Mouse (Mus musculus) limb, embryonic 11.5 days (tissue): ENCODE results near the gene Slc12a6. TPM values are rescaled to one million over a fixed set of nuclear protein-coding genes. Genes with fewer than 3 reads are reported as not detected.

Experiments used
- ATAC-seq: fragments of 200-750 bp; cut with Nextera tagmentation; 2 replicates; pipeline ENCODE4 v1.8.0; 2017; ENCODE audit warnings: low read depth; ENCODE audit not compliant: insufficient number of reproducible peaks, low FRiP score, low TSS enrichment
- DNase-seq: peaks from one replicate; pipeline ENCODE4 v3.0.0-alpha.2; 2015; ENCODE audit warnings: low spot score
- H3K27ac ChIP-seq: fragments of 300-500 bp; sonication (generic); replicated peaks from 2 replicates; pipeline ENCODE4 v1.5.1; 2014; ENCODE audit warnings: low read depth, mild to moderate bottlenecking, low read length
- H3K27me3 ChIP-seq: fragments of 300-500 bp; sonication (generic); 2 replicates; pipeline ENCODE4 v1.6.1; 2014; ENCODE audit warnings: mild to moderate bottlenecking, low read length, mixed read lengths; ENCODE audit not compliant: control insufficient read depth, insufficient read depth
- H3K36me3 ChIP-seq: fragments of 300-500 bp; sonication (generic); 2 replicates; pipeline ENCODE4 v1.6.1; 2014; ENCODE audit warnings: mild to moderate bottlenecking, low read length, moderate library complexity, mixed read lengths; ENCODE audit not compliant: control insufficient read depth, insufficient read depth
- H3K4me1 ChIP-seq: fragments of 300-500 bp; sonication (generic); 2 replicates; pipeline ENCODE4 v1.6.1; 2014; ENCODE audit warnings: low read length, mixed read lengths; ENCODE audit not compliant: control insufficient read depth, insufficient read depth
- H3K4me2 ChIP-seq: fragments of 300-500 bp; sonication (generic); 2 replicates; pipeline ENCODE4 v1.6.1; 2014; ENCODE audit warnings: low read depth, mild to moderate bottlenecking, moderate library complexity; ENCODE audit not compliant: severe bottlenecking
- H3K4me3 ChIP-seq: fragments of 300-500 bp; sonication (generic); 2 replicates; pipeline ENCODE4 v1.5.1; 2014; ENCODE audit warnings: low read depth, low read length
- H3K9ac ChIP-seq: fragments of 300-500 bp; sonication (generic); 2 replicates; pipeline ENCODE4 v1.6.1; 2014; ENCODE audit warnings: mild to moderate bottlenecking, low read length
- H3K9me3 ChIP-seq: fragments of 300-500 bp; sonication (generic); 2 replicates; pipeline ENCODE4 v1.6.1; 2016; ENCODE audit warnings: low read length; ENCODE audit not compliant: control insufficient read depth
- WGBS: fragments of 180-500 bp; shearing (Covaris S2); extraction: QIAGEN DNeasy Blood & Tissue Kit; methylation state at CpG from one replicate; pipeline ENCODE4 v1.1.7; 2014; 5-methylcytosine and 5-hydroxymethylcytosine counted together
- polyA plus RNA-seq: library from polyadenylated mRNA; unstranded; fragments of >200 nt; fragmentation: Nextera tagmentation; extraction: Ambion mirVana; gene quantifications from 2 replicates; pipeline ENCODE4 v1.2.1, GENCODE M21; 2014

The Slc12a6 gene
- polyA plus RNA-seq, 1 experiment from 2014 or later: 9.7 TPM

- H3K4me1 ChIP-seq: no peaks in the 10 kb centered on the region
- H3K27ac ChIP-seq: no peak overlapping the region
- no peak overlapping the region for H3K4me3 ChIP-seq
- H3K9me3 ChIP-seq: no peaks in the 10 kb centered on the region
- WGBS: 63% methylated on average over 5 of the region's 5 CpGs
- no peak overlapping the region for H3K9ac ChIP-seq
- ATAC-seq (no peak), DNase-seq (no peak)
- no peaks in the 10 kb centered on the region for H3K27me3 ChIP-seq
- no peaks in the 10 kb centered on the region for H3K36me3 ChIP-seq
- H3K4me2 ChIP-seq: no peak overlapping the region
Observed at GRCm38 (mm10) chr2:112374610-112375009, 109.0 kb downstream of the Slc12a6 start.

- Histone ChIP-seq H3K27ac (peak within 1 kb of the TSS; percentile 56), H3K27me3 (no peaks in the 10 kb centered on the region), H3K9me3 (no peaks in the 10 kb centered on the region), H3K4me1 (peaks cover 3% of the 10 kb centered on the region; the same call in 1 of the 2 replicates), H3K9ac (peak within 1 kb of the TSS; percentile 94), H3K4me3 (peak within 1 kb of the TSS; percentile 85), H3K36me3 (no peaks in the 10 kb centered on the region), H3K4me2 (peak within 1 kb of the TSS; percentile 47)
- peak; percentile 99 for ATAC-seq
- DNase-seq: peak; percentile 96
- WGBS: under 1% methylated on average over 64 of the region's 72 CpGs
Observed at GRCm38 (mm10) chr2:112378973-112379898, 113.6 kb downstream of the Slc12a6 start, which contains the start of gene Katnbl1. Gene Katnbl1 (plus strand): TSS chr2:112379211.

GRCm38 (mm10) chr2:112380131-112380530, 114.5 kb downstream of the Slc12a6 start:
- Histone ChIP-seq H3K27me3 (no peaks in the 10 kb centered on the region), H3K4me2 (peak overlapping the region; percentile 47), H3K4me3 (peak overlapping the region; percentile 85), H3K9ac (peak overlapping the region; percentile 94; the same call in 1 of the 2 replicates), H3K4me1 (peaks cover 3% of the 10 kb centered on the region; the same call in 1 of the 2 replicates), H3K36me3 (no peaks in the 10 kb centered on the region), H3K9me3 (no peaks in the 10 kb centered on the region), H3K27ac (no peak overlapping the region)
- 54% methylated on average over 8 of the region's 8 CpGs for WGBS
- DNase-seq (no peak), ATAC-seq (no peak)

GRCm38 (mm10) chr2:112381219-112381618, 115.6 kb downstream of the Slc12a6 start:
- H3K36me3 ChIP-seq: no peaks in the 10 kb centered on the region
- no peak overlapping the region for H3K27ac ChIP-seq
- H3K4me1 ChIP-seq: peaks cover 3% of the 10 kb centered on the region; the same call in 1 of the 2 replicates
- no peak for ATAC-seq
- 100% methylated on average over 1 of the region's 1 CpGs for WGBS
- H3K27me3 ChIP-seq: no peaks in the 10 kb centered on the region
- H3K9ac ChIP-seq: no peak overlapping the region
- H3K9me3 ChIP-seq: no peaks in the 10 kb centered on the region
- H3K4me3 ChIP-seq: no peak overlapping the region
- no peak overlapping the region for H3K4me2 ChIP-seq
- DNase-seq: no peak

GRCm38 (mm10) chr2:112390843-112391242, 125.2 kb downstream of the Slc12a6 start:
- Histone ChIP-seq H3K4me3 (no peak overlapping the region), H3K4me1 (no peaks in the 10 kb centered on the region), H3K4me2 (no peak overlapping the region), H3K36me3 (no peaks in the 10 kb centered on the region), H3K27ac (no peak overlapping the region), H3K27me3 (no peaks in the 10 kb centered on the region), H3K9ac (no peak overlapping the region), H3K9me3 (no peaks in the 10 kb centered on the region)
- ATAC-seq (no peak), DNase-seq (no peak)
- WGBS: 91% methylated on average over 5 of the region's 5 CpGs

GRCm38 (mm10) chr2:112391346-112392000, 125.8 kb downstream of the Slc12a6 start:
- Histone ChIP-seq H3K4me3 (no peak overlapping the region), H3K9me3 (no peaks in the 10 kb centered on the region), H3K4me1 (no peaks in the 10 kb centered on the region), H3K27me3 (no peaks in the 10 kb centered on the region), H3K36me3 (no peaks in the 10 kb centered on the region), H3K9ac (no peak overlapping the region), H3K4me2 (no peak overlapping the region), H3K27ac (no peak overlapping the region)
- DNase-seq (no peak), ATAC-seq (no peak)
- 90% methylated on average over 4 of the region's 4 CpGs for WGBS

- WGBS: 88% methylated on average over 1 of the region's 1 CpGs
- ATAC-seq (no peak), DNase-seq (no peak)
Observed at GRCm38 (mm10) chr2:112392689-112393088, 127.1 kb downstream of the Slc12a6 start.

GRCm38 (mm10) chr2:112393958-112394357, 128.3 kb downstream of the Slc12a6 start:
- Histone ChIP-seq H3K9ac (no peak overlapping the region), H3K4me1 (no peaks in the 10 kb centered on the region), H3K36me3 (no peaks in the 10 kb centered on the region), H3K27ac (no peak overlapping the region), H3K27me3 (no peaks in the 10 kb centered on the region), H3K9me3 (no peaks in the 10 kb centered on the region), H3K4me2 (no peak overlapping the region), H3K4me3 (no peak overlapping the region)
- no peak for ATAC-seq
- DNase-seq: no peak

More at GRCm38 (mm10) chr2:112392689-112393088, 127.1 kb downstream of the Slc12a6 start:
- Histone ChIP-seq H3K36me3 (no peaks in the 10 kb centered on the region), H3K27ac (no peak overlapping the region), H3K4me2 (no peak overlapping the region), H3K9ac (no peak overlapping the region), H3K9me3 (no peaks in the 10 kb centered on the region), H3K4me3 (no peak overlapping the region), H3K4me1 (no peaks in the 10 kb centered on the region), H3K27me3 (no peaks in the 10 kb centered on the region)
